7 mouse cellular contexts compared by ENCODE assay signal in the genomic region with DNA sequence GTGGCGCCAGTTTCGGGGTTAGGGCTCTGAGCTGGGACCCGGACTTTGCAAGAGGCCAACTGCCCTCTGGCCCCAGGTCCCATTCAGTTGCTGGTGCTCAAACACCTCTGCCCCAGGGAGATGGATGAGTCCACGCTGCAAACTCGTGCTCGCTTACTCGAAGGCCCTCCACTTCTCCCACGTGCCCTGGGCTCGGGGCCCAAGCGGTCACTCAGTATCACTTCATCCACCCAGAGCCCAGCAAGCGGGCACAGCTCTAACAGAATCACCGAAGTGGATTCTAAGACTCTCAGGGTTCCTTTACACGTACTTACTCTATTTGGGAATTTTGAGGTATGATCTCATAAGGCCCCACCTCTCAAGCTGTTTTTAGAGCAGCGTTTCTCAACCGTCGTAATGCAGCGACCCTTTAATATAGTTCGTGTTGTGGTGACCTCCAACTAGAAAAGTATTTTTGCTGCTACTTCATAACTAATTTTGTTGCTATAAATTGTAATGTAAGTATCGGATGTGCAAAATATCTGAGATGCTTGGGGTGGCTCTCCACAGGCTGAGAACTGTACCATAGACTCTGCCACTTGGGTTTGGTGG. TPM values are rescaled to one million over a fixed set of nuclear protein-coding genes. Genes with fewer than 3 reads are reported as not detected.
DNase-seq lines count a peak whose midpoint lies in the region; ATAC-seq and TF ChIP-seq lines count a peak whose summit lies in the region.

No protein-coding gene starts in this region.

- H3K36me3 ChIP-seq in embryonic facial prominence, embryonic 15.5 days = no peaks in the 10 kb centered on the region
- H3K36me3 ChIP-seq in hindbrain, embryonic 16.5 days (ENCODE audit: control insufficient read depth, insufficient read depth, low read length) = no peaks in the 10 kb centered on the region

- TF ChIP-seq POLR2A in lung, adult 2 months (IDR thresholded peaks at IDR 0.05; ENCODE audit: borderline replicate concordance, extremely low read depth, low read depth, low read length) = no peak

- H3K4me3 ChIP-seq in embryonic facial prominence, embryonic 15.5 days (replicated peaks) = peak overlapping the region; percentile 89
- H3K4me3 ChIP-seq in hindbrain, embryonic 16.5 days (ENCODE audit: low read length) = peak overlapping the region; percentile 47
- peak overlapping the region; percentile 99 for H3K4me3 ChIP-seq in lung, adult 2 months (replicated peaks; ENCODE audit: extremely low read depth, low read depth, low read length)

- 16% methylated on average over 19 of the region's 19 CpGs for WGBS in embryonic facial prominence, embryonic 15.5 days
- 33% methylated on average over 19 of the region's 19 CpGs for WGBS in hindbrain, embryonic 16.5 days
- WGBS in lung, adult 2 months = 10% methylated on average over 19 of the region's 19 CpGs

- H3K9ac ChIP-seq in embryonic facial prominence, embryonic 15.5 days = peak overlapping the region; percentile 82
- H3K9ac ChIP-seq in hindbrain, embryonic 16.5 days (ENCODE audit: low read depth, low read length) = peak overlapping the region; percentile 67

- H3K4me2 ChIP-seq in embryonic facial prominence, embryonic 15.5 days (replicated peaks) = peak overlapping the region; percentile 83
- peak overlapping the region; percentile 86 for H3K4me2 ChIP-seq in hindbrain, embryonic 16.5 days (ENCODE audit: low read length)

- ATAC-seq in embryonic facial prominence, embryonic 15.5 days (ENCODE audit: insufficient number of reproducible peaks, low FRiP score, low TSS enrichment, low read depth) = no peak
- no peak for ATAC-seq in hindbrain, embryonic 16.5 days
- ATAC-seq in CD4-positive, CD25-positive, alpha-beta regulatory T cell, adult 4 months = no peak

- peaks cover 30% of the 10 kb centered on the region for H3K4me1 ChIP-seq in embryonic facial prominence, embryonic 15.5 days
- H3K4me1 ChIP-seq in hindbrain, embryonic 16.5 days (ENCODE audit: control insufficient read depth, insufficient read depth, low read depth, low read length) = peaks cover 9% of the 10 kb centered on the region
- peaks cover 9% of the 10 kb centered on the region for H3K4me1 ChIP-seq in lung, adult 2 months (ENCODE audit: control insufficient read depth, insufficient read depth, low read length)

- no peaks in the 10 kb centered on the region for H3K27me3 ChIP-seq in embryonic facial prominence, embryonic 15.5 days
- H3K27me3 ChIP-seq in hindbrain, embryonic 16.5 days (replicated peaks; ENCODE audit: control insufficient read depth, insufficient read depth, low read length) = peaks cover 4% of the 10 kb centered on the region; the same call in 1 of the 2 replicates

- no peak for TF ChIP-seq CTCF in lung, adult 2 months (IDR thresholded peaks at IDR 0.05; ENCODE audit: insufficient read depth, low read length)

- H3K9me3 ChIP-seq in embryonic facial prominence, embryonic 15.5 days (replicated peaks) = no peaks in the 10 kb centered on the region
- peaks cover 3% of the 10 kb centered on the region; the same call in 1 of the 2 replicates for H3K9me3 ChIP-seq in hindbrain, embryonic 16.5 days (ENCODE audit: control insufficient read depth, low read length)

- peak; percentile 33 to 35 for DNase-seq in right cerebral cortex, postnatal 10 days (ENCODE audit: low spot score in 2 of 2)
- no peak for DNase-seq in right cerebral cortex, adult 2 months (ENCODE audit: low spot score in 2 of 2)
- DNase-seq in lung, adult 2 months = peak; percentile 79
- peak; percentile 65 for DNase-seq in retina, postnatal 1 day

- H3K27ac ChIP-seq in embryonic facial prominence, embryonic 15.5 days (replicated peaks) = peak overlapping the region; percentile 98
- 0 out of 2 replicates have a peak overlapping the region, but pooled peaks have one; percentile 5 for H3K27ac ChIP-seq in hindbrain, embryonic 16.5 days (ENCODE audit: low read depth, low read length)

RNA-seq across cellular contexts. Expression of a gene that starts 0.8 kb away (rescaled TPM):
- polyA plus RNA-seq in embryonic facial prominence, embryonic 15.5 days (2015; fragmentation: Nextera tagmentation; extraction: Ambion mirVana) = 50.7 and 56.1 TPM in 2 replicates
- 14.3 and 15.7 TPM in 2 replicates for polyA plus RNA-seq in hindbrain, embryonic 16.5 days (2015; fragmentation: Nextera tagmentation; extraction: Ambion mirVana)
- polyA plus RNA-seq in lung, adult 2 months (2012; rRNA removed) = 64.7 and 76.3 TPM in 2 replicates
- 10 to 100 TPM; 41.7 to 45.5 TPM for polyA plus RNA-seq in CD4-positive, CD25-positive, alpha-beta regulatory T cell, adult 4 months (2017; shearing (Covaris generic))

RNA-seq across cellular contexts. Expression of a gene that starts 46.2 kb away (rescaled TPM):
- polyA plus RNA-seq in embryonic facial prominence, embryonic 15.5 days (2015; fragmentation: Nextera tagmentation; extraction: Ambion mirVana) = 242 and 268 TPM in 2 replicates
- polyA plus RNA-seq in hindbrain, embryonic 16.5 days (2015; fragmentation: Nextera tagmentation; extraction: Ambion mirVana) = 150 and 172 TPM in 2 replicates
- polyA plus RNA-seq in lung, adult 2 months (2012; rRNA removed) = 17.5 and 36.0 TPM in 2 replicates
- 100 to 1,000 TPM; 113 to 198 TPM for polyA plus RNA-seq in CD4-positive, CD25-positive, alpha-beta regulatory T cell, adult 4 months (2017; shearing (Covaris generic))

Comparison
In these comparisons a context has a peak if more than half of its experiments do, and no peak if none do; other contexts are left out.
1. DNase-seq: peak in right cerebral cortex, postnatal 10 days (2 of 2), lung, adult 2 months (single experiment) and retina, postnatal 1 day (single experiment); none in right cerebral cortex, adult 2 months (0 of 2).
2. H3K4me3 ChIP-seq: peak in every context shown above with its lines; median percentile 99 in lung, adult 2 months; 89 in embryonic facial prominence, embryonic 15.5 days; 47 in hindbrain, embryonic 16.5 days.